Comparison of ENCODE assay signal across 10 mouse cellular contexts in the genomic region with DNA sequence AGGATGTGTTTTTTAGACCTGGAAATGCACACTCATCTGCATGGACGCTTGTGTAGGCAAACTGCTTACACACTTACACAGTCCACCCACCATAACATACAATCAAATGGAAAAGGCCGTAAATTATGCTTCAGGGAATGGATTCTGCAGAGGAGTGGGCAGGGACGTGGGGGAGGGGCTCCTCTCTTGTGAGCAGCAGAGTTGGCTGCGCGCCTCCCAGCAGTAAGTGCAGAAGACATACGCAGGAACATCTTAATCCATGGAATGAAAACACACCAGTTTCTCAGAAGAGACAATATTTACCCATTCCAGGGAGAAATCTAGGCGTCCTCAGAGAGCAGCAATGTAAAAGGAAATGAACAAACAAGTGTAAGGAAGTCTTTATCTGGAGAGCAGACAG.
A peak's percentile ranks its signal among the peaks of the same experiment; 100 is the strongest.
DNase-seq lines count a peak whose midpoint lies in the region; ATAC-seq and TF ChIP-seq lines count a peak whose summit lies in the region.
"Had no signal": no experiment of that assay in that cellular context is flagged by ENCODE, and none has a peak within 500 bp of the region (broad histone marks: within the 10 kb centered on the region; RNA-seq: fewer than 3 reads in every experiment).

No protein-coding gene starts in this region.

- no peaks in the 10 kb centered on the region for H3K27me3 ChIP-seq in kidney, embryonic 15.5 days
- H3K27me3 ChIP-seq in hindbrain, embryonic 14.5 days (ENCODE audit: control insufficient read depth, insufficient read depth, low read length) = no peaks in the 10 kb centered on the region

- no peak for TF ChIP-seq CTCF in brain, embryonic 14.5 days (IDR thresholded peaks at IDR 0.05; ENCODE audit: borderline replicate concordance, extremely low read depth, insufficient read depth, insufficient read length)

- H3K9me3 ChIP-seq in kidney, embryonic 15.5 days (replicated peaks) = no peaks in the 10 kb centered on the region
- 0 out of 2 replicates have a peak, but pooled peaks cover 3% of the 10 kb centered on the region for H3K9me3 ChIP-seq in hindbrain, embryonic 14.5 days (ENCODE audit: control insufficient read depth, low read length)

- no peak; the same call in 1 of the 2 replicates for ATAC-seq in kidney, embryonic 15.5 days (replicated peaks; ENCODE audit: low FRiP score)
- ATAC-seq in hindbrain, embryonic 14.5 days (ENCODE audit: low FRiP score) = no peak
- no peak for ATAC-seq in megakaryocyte, adult 5-6 weeks (ENCODE audit: poor library complexity, severe bottlenecking)
- no peak for ATAC-seq in activated CD4-positive, CD25-positive, alpha-beta regulatory T cell, adult 4 months

- H3K4me3 ChIP-seq in kidney, embryonic 15.5 days (replicated peaks) = no peak overlapping the region
- H3K4me3 ChIP-seq in hindbrain, embryonic 14.5 days (replicated peaks; ENCODE audit: low read length) = no peak overlapping the region
- H3K4me3 ChIP-seq: heart, embryonic 13.5 days; liver, embryonic 13.5 days had no signal

- DNase-seq in kidney, adult 8-10 months = no peak
- DNase-seq in brain, embryonic 14.5 days (ENCODE audit: low read depth) = peak; percentile 78
- peak; percentile 41 for DNase-seq in hindbrain, embryonic 14.5 days (ENCODE audit: low spot score)
- peak; percentile 46 for DNase-seq in mesoderm, embryonic 11.5 days (ENCODE audit: low read depth, low spot score)
- DNase-seq in thymus, postnatal 25 days = no peak
- DNase-seq: liver, embryonic 13.5 days had no signal

- no peak for TF ChIP-seq POLR2A in brain, embryonic 14.5 days (IDR thresholded peaks at IDR 0.05; ENCODE audit: borderline replicate concordance, extremely low read depth, insufficient read depth, insufficient read length, poor library complexity, severe bottlenecking)

- H3K4me1 ChIP-seq in kidney, embryonic 15.5 days = peaks cover 24% of the 10 kb centered on the region
- peaks cover 9% of the 10 kb centered on the region; the same call in 1 of the 2 replicates for H3K4me1 ChIP-seq in hindbrain, embryonic 14.5 days (replicated peaks; ENCODE audit: control insufficient read depth, insufficient read depth, low read length)
- H3K4me1 ChIP-seq: liver, embryonic 13.5 days had no signal

- peaks cover 9% of the 10 kb centered on the region for H3K36me3 ChIP-seq in kidney, embryonic 15.5 days
- H3K36me3 ChIP-seq in hindbrain, embryonic 14.5 days (replicated peaks; ENCODE audit: control insufficient read depth, insufficient read depth) = no peaks in the 10 kb centered on the region
- H3K36me3 ChIP-seq: liver, embryonic 13.5 days had no signal

- peak overlapping the region; percentile 20 for H3K4me2 ChIP-seq in kidney, embryonic 15.5 days
- H3K4me2 ChIP-seq in hindbrain, embryonic 14.5 days (replicated peaks) = no peak overlapping the region
- H3K4me2 ChIP-seq: heart, embryonic 13.5 days; liver, embryonic 13.5 days had no signal

- peak overlapping the region; percentile 56 for H3K27ac ChIP-seq in kidney, embryonic 15.5 days
- no peak overlapping the region for H3K27ac ChIP-seq in hindbrain, embryonic 14.5 days
- H3K27ac ChIP-seq: heart, embryonic 13.5 days; liver, embryonic 13.5 days had no signal

- H3K9ac ChIP-seq in kidney, embryonic 15.5 days = no peak overlapping the region
- H3K9ac ChIP-seq in hindbrain, embryonic 14.5 days = no peak overlapping the region
- H3K9ac ChIP-seq: heart, embryonic 13.5 days; liver, embryonic 13.5 days had no signal

- WGBS in kidney, embryonic 15.5 days = 17% methylated on average over 7 of the region's 7 CpGs
- WGBS in hindbrain, embryonic 14.5 days = 31% methylated on average over 7 of the region's 7 CpGs

Comparison
In these comparisons a context has a peak if more than half of its experiments do, and no peak if none do; other contexts are left out.
1. DNase-seq: peak in brain, embryonic 14.5 days (single experiment), hindbrain, embryonic 14.5 days (single experiment) and mesoderm, embryonic 11.5 days (single experiment); none in kidney, adult 8-10 months (0 of 2) and thymus, postnatal 25 days (single experiment).